Mouse (Mus musculus): ENCODE results near the gene Ndufs8. TPM values are rescaled to one million over a fixed set of nuclear protein-coding genes. Genes with fewer than 3 reads are reported as not detected.
A peak's percentile ranks its signal among the peaks of the same experiment; 100 is the strongest.

Gene Ndufs8
- total and polyA plus RNA-seq, 3 experiments = 89.6 to 200 (median 128) TPM

GRCm38 (mm10) chr19:3935896-3936850, 23.6 kb upstream of the Ndufs8 start:
- ATAC-seq (ENCODE audit: extremely low read depth, insufficient number of reproducible peaks, low FRiP score, poor library complexity, severe bottlenecking) (no peak), DNase-seq (ENCODE audit: low spot score) (no peak)
- H3K4me1 ChIP-seq (ENCODE audit: insufficient read depth, low read depth, low read length) = peaks cover 6% of the 10 kb centered on the region

GRCm38 (mm10) chr19:3935032-3935895, 22.7 kb upstream of the Ndufs8 start, which contains the start of gene Unc93b1:
TSS of gene Unc93b1 (plus strand) at chr19:3935186.
- Histone ChIP-seq H3K4me1 (ENCODE audit: insufficient read depth, low read depth, low read length) (peaks cover 6% of the 10 kb centered on the region), H3K4me3 (ENCODE audit: low read depth, low read length) (peak within 1 kb of the TSS; percentile 13; the same call in 1 of the 2 replicates), H3K9me3 (replicated peaks) (no peaks in the 10 kb centered on the region), H3K36me3 (replicated peaks) (no peaks in the 10 kb centered on the region), H3K27me3 (ENCODE audit: insufficient read depth, low read length) (peaks cover 27% of the 10 kb centered on the region)
- ATAC-seq (ENCODE audit: extremely low read depth, insufficient number of reproducible peaks, low FRiP score, poor library complexity, severe bottlenecking) (no peak), DNase-seq (ENCODE audit: low spot score) (no peak)
- no peak for TF ChIP-seq POLR2AphosphoS5 (IDR thresholded peaks at IDR 0.05; ENCODE audit: insufficient replicate concordance, low read depth, low read length)
- TF ChIP-seq TAL1 (conservative IDR thresholded peaks at IDR 0.05; ENCODE audit: low read depth, low read length) = no peak
- no peak for TF ChIP-seq GATA2 (IDR thresholded peaks at IDR 0.05; ENCODE audit: borderline replicate concordance, low read depth, low read length)
- TF ChIP-seq CTCF (IDR thresholded peaks at IDR 0.05; ENCODE audit: low read depth, low read length) = no peak
- no peak for TF ChIP-seq GATA1 (IDR thresholded peaks at IDR 0.05; ENCODE audit: borderline replicate concordance, low read length)

More at GRCm38 (mm10) chr19:3935896-3936850, 23.6 kb upstream of the Ndufs8 start:
- no peak for TF ChIP-seq GATA1 (IDR thresholded peaks at IDR 0.05; ENCODE audit: borderline replicate concordance, low read length)
- TF ChIP-seq TAL1 (conservative IDR thresholded peaks at IDR 0.05; ENCODE audit: low read depth, low read length) = no peak
- TF ChIP-seq CTCF (IDR thresholded peaks at IDR 0.05; ENCODE audit: low read depth, low read length) = no peak
- TF ChIP-seq GATA2 (IDR thresholded peaks at IDR 0.05; ENCODE audit: borderline replicate concordance, low read depth, low read length) = no peak
- TF ChIP-seq POLR2AphosphoS5 (IDR thresholded peaks at IDR 0.05; ENCODE audit: insufficient replicate concordance, low read depth, low read length) = no peak
- peaks cover 22% of the 10 kb centered on the region for H3K27me3 ChIP-seq (ENCODE audit: insufficient read depth, low read length)
- H3K9me3 ChIP-seq (replicated peaks) = no peaks in the 10 kb centered on the region
- H3K36me3 ChIP-seq (replicated peaks) = no peaks in the 10 kb centered on the region
- peak overlapping the region; percentile 13; the same call in 1 of the 2 replicates for H3K4me3 ChIP-seq (ENCODE audit: low read depth, low read length)

GRCm38 (mm10) chr19:3931716-3932115, 19.1 kb upstream of the Ndufs8 start:
- Histone ChIP-seq H3K4me1 (ENCODE audit: insufficient read depth, low read depth, low read length) (peaks cover 6% of the 10 kb centered on the region), H3K36me3 (replicated peaks) (no peaks in the 10 kb centered on the region), H3K9me3 (replicated peaks) (no peaks in the 10 kb centered on the region), H3K4me3 (ENCODE audit: low read depth, low read length) (no peak overlapping the region), H3K27me3 (ENCODE audit: insufficient read depth, low read length) (peaks cover 51% of the 10 kb centered on the region)
- ATAC-seq (ENCODE audit: extremely low read depth, insufficient number of reproducible peaks, low FRiP score, poor library complexity, severe bottlenecking) = no peak
- TF ChIP-seq GATA1 (IDR thresholded peaks at IDR 0.05; ENCODE audit: borderline replicate concordance, low read length) (no peak), TAL1 (conservative IDR thresholded peaks at IDR 0.05; ENCODE audit: low read depth, low read length) (no peak), GATA2 (IDR thresholded peaks at IDR 0.05; ENCODE audit: borderline replicate concordance, low read depth, low read length) (no peak), POLR2AphosphoS5 (IDR thresholded peaks at IDR 0.05; ENCODE audit: insufficient replicate concordance, low read depth, low read length) (no peak), CTCF (IDR thresholded peaks at IDR 0.05; ENCODE audit: low read depth, low read length) (no peak)
- no peak for DNase-seq (ENCODE audit: low spot score)

- no peaks in the 10 kb centered on the region; the same call in 1 of the 2 replicates for H3K4me1 ChIP-seq (ENCODE audit: insufficient read depth, low read depth, low read length)
- no peaks in the 10 kb centered on the region for H3K9me3 ChIP-seq (replicated peaks)
- no peak overlapping the region for H3K4me3 ChIP-seq (ENCODE audit: low read depth, low read length)
- H3K36me3 ChIP-seq (replicated peaks) = no peaks in the 10 kb centered on the region
- DNase-seq (ENCODE audit: low spot score) = no peak
- ATAC-seq (ENCODE audit: extremely low read depth, insufficient number of reproducible peaks, low FRiP score, poor library complexity, severe bottlenecking) = no peak
- TF ChIP-seq GATA2 (IDR thresholded peaks at IDR 0.05; ENCODE audit: borderline replicate concordance, low read depth, low read length) (no peak), GATA1 (IDR thresholded peaks at IDR 0.05; ENCODE audit: borderline replicate concordance, low read length) (no peak), CTCF (IDR thresholded peaks at IDR 0.05; ENCODE audit: low read depth, low read length) (no peak)
- peaks cover 52% of the 10 kb centered on the region for H3K27me3 ChIP-seq (ENCODE audit: insufficient read depth, low read length)
Measured at GRCm38 (mm10) chr19:3930262-3931057, 17.9 kb upstream of the Ndufs8 start.

- H3K27me3 ChIP-seq (ENCODE audit: insufficient read depth, low read length) = peaks cover 54% of the 10 kb centered on the region
- no peak for TF ChIP-seq POLR2AphosphoS5 (IDR thresholded peaks at IDR 0.05; ENCODE audit: insufficient replicate concordance, low read depth, low read length)
- TF ChIP-seq TAL1 (conservative IDR thresholded peaks at IDR 0.05; ENCODE audit: low read depth, low read length) = no peak
- TF ChIP-seq GATA2 (IDR thresholded peaks at IDR 0.05; ENCODE audit: borderline replicate concordance, low read depth, low read length) = no peak
- TF ChIP-seq CTCF (IDR thresholded peaks at IDR 0.05; ENCODE audit: low read depth, low read length) = no peak
- TF ChIP-seq GATA1 (IDR thresholded peaks at IDR 0.05; ENCODE audit: borderline replicate concordance, low read length) = no peak
- H3K9me3 ChIP-seq (replicated peaks) = no peaks in the 10 kb centered on the region
- no peak within 1 kb of the TSS for H3K4me3 ChIP-seq (ENCODE audit: low read depth, low read length)
- no peaks in the 10 kb centered on the region for H3K36me3 ChIP-seq (replicated peaks)
- H3K4me1 ChIP-seq (ENCODE audit: insufficient read depth, low read depth, low read length) = no peaks in the 10 kb centered on the region; the same call in 1 of the 2 replicates
- ATAC-seq (ENCODE audit: extremely low read depth, insufficient number of reproducible peaks, low FRiP score, poor library complexity, severe bottlenecking) (no peak), DNase-seq (ENCODE audit: low spot score) (no peak)
Measured at GRCm38 (mm10) chr19:3929211-3929941, 16.8 kb upstream of the Ndufs8 start, which contains the start of gene Aldh3b1. TSS of gene Aldh3b1 (minus strand) at chr19:3929808.

Data from G1E (cell line).